Mouse (Mus musculus) brain, embryonic 14.5 days (tissue): ENCODE data around the gene Spryd4. TPM values are rescaled to one million over a fixed set of nuclear protein-coding genes. Genes with fewer than 3 reads are reported as not detected.
A peak's percentile ranks its signal among the peaks of the same experiment; 100 is the strongest.
"Not testable (repeated sequence)": the region's sequence is repeated elsewhere in the genome, so short reads cannot be mapped to it uniquely, and the experiment has no call there.

Experiments used
- DNase-seq: peaks from one replicate; pipeline ENCODE4 v3.0.0-alpha.2; 2011; ENCODE audit warnings: low read depth
- CTCF ChIP-seq: fragments of 200-500 bp; IDR thresholded peaks from 2 replicates; pipeline ENCODE4 v1.5.1; 2012; ENCODE audit warnings: inconsistent platforms, mild to moderate bottlenecking, moderate library complexity, borderline replicate concordance; ENCODE audit not compliant: insufficient read depth, insufficient read length; ENCODE audit errors: extremely low read depth
- POLR2A ChIP-seq: fragments of 200-500 bp; IDR thresholded peaks from 2 replicates; pipeline ENCODE4 v1.6.1; 2012; ENCODE audit warnings: mild to moderate bottlenecking, inconsistent platforms, borderline replicate concordance; ENCODE audit not compliant: poor library complexity, insufficient read depth, insufficient read length, severe bottlenecking; ENCODE audit errors: extremely low read depth
- polyA plus RNA-seq: library from polyadenylated mRNA; depleted of rRNA; stranded (reverse); fragments of >200 nt; gene quantifications from 2 replicates; pipeline ENCODE4 v1.2.3, GENCODE M21; 2012

Gene Spryd4
- polyA plus RNA-seq, 1 experiment, result 12.6 TPM

- TF ChIP-seq POLR2A, result no peak
- peak; percentile 67; the same call in 1 of the 2 replicates for TF ChIP-seq CTCF
- DNase-seq, result peak; percentile 80
Measured at GRCm38 (mm10) chr10:128212871-128213323, 1.3 kb upstream of the Spryd4 start.

- no peak for DNase-seq
- TF ChIP-seq POLR2A (no peak), CTCF (no peak)
Measured at GRCm38 (mm10) chr10:128212148-128212547, 541 bp upstream of the Spryd4 start.

- TF ChIP-seq POLR2A, result no peak
- no peak for TF ChIP-seq CTCF
- DNase-seq, result no peak
Measured at GRCm38 (mm10) chr10:128210954-128211353, 653 bp downstream of the Spryd4 start.

GRCm38 (mm10) chr10:128210131-128210530 lies 1.5 kb downstream of the Spryd4 start:
- TF ChIP-seq POLR2A, result no peak
- DNase-seq, result no peak

GRCm38 (mm10) chr10:128209311-128210009 lies 2.1 kb downstream of the Spryd4 start:
- no peak for DNase-seq
- TF ChIP-seq POLR2A (no peak), CTCF (no peak)

- no peak for DNase-seq
- TF ChIP-seq CTCF (no peak), POLR2A (no peak)
Measured at GRCm38 (mm10) chr10:128208326-128208725, 3.3 kb downstream of the Spryd4 start.

GRCm38 (mm10) chr10:128204941-128205340 lies 6.7 kb downstream of the Spryd4 start:
- TF ChIP-seq POLR2A, result no peak
- no peak for TF ChIP-seq CTCF

GRCm38 (mm10) chr10:128201856-128202255 lies 9.8 kb downstream of the Spryd4 start:
- DNase-seq, result no peak
- TF ChIP-seq CTCF (no peak), POLR2A (no peak)

More at GRCm38 (mm10) chr10:128204941-128205340, 6.7 kb downstream of the Spryd4 start:
- DNase-seq, result no peak

GRCm38 (mm10) chr10:128194551-128195461 lies 16.8 kb downstream of the Spryd4 start:
- peak; percentile 41 for DNase-seq
- TF ChIP-seq POLR2A (no peak), CTCF (no peak)

GRCm38 (mm10) chr10:128194024-128194550 lies 17.5 kb downstream of the Spryd4 start, which contains the start of gene Gls2:
Gls2 (plus strand) TSS chr10:128194457.
- DNase-seq, result peak; percentile 98
- TF ChIP-seq CTCF (no peak), POLR2A (peak; percentile 11; the same call in 1 of the 2 replicates)

GRCm38 (mm10) chr10:128193113-128193512 lies 18.5 kb downstream of the Spryd4 start:
- DNase-seq, result no peak
- TF ChIP-seq CTCF (no peak), POLR2A (no peak)

- not testable (repeated sequence) for DNase-seq
Measured at GRCm38 (mm10) chr10:128192030-128192766, 19.4 kb downstream of the Spryd4 start.
